Mouse (Mus musculus): Measurements from ENCODE around the gene Sfswap.

DNA sequence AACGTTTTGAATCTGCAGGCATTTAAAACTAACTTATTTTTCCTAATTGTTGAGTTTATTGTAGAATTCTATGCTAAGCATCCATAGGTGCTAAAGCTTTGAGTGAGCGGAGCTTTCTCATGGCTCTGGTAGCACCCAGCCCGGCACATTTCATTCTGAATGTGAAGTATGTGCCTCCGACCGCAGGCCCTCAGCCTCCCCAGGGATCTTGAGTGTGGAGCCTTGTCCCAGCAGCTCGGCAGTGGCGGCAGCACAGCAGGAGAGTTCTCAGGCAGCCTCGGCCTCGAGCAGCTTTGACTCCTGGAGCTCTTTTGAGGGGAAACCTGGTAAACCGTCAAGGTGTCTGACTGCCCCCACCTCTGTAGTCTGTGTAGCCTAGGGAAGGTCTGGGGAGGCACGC is 58.3 kb downstream of the Sfswap start:
- TF ChIP-seq CHD2 (IDR thresholded peaks at IDR 0.05; ENCODE audit: low read depth, low read length) (no peak), HCFC1 (IDR thresholded peaks at IDR 0.05; ENCODE audit: borderline replicate concordance, insufficient read depth, low read length) (no peak), ZC3H11A (IDR thresholded peaks at IDR 0.05; ENCODE audit: borderline replicate concordance, low read depth, low read length) (no peak), ZNF384 (IDR thresholded peaks at IDR 0.05; ENCODE audit: low read depth, low read length) (no peak), MAFK (IDR thresholded peaks at IDR 0.05; ENCODE audit: insufficient read depth, low read depth, low read length) (no peak)
